Comparison of ENCODE assay signal across 8 mouse cellular contexts in genomic region chr3:67463001-67463400, GRCm38 (mm10). TPM values are rescaled to one million over a fixed set of nuclear protein-coding genes. Genes with fewer than 3 reads are reported as not detected.
DNase-seq lines count a peak whose midpoint lies in the region; ATAC-seq and TF ChIP-seq lines count a peak whose summit lies in the region.

No protein-coding gene starts in this region.

- H3K4me2 ChIP-seq in hindbrain, embryonic 14.5 days (replicated peaks): peak overlapping the region; percentile 85
- peak overlapping the region; percentile 88 for H3K4me2 ChIP-seq in midbrain, embryonic 12.5 days (replicated peaks)

- TF ChIP-seq CTCF in liver, adult 2 months (IDR thresholded peaks at IDR 0.05; ENCODE audit: low read depth, low read length): no peak

- peak overlapping the region; percentile 67; the same call in 1 of the 2 replicates for H3K9ac ChIP-seq in liver, adult 2 months (ENCODE audit: low read depth, low read length)
- peak overlapping the region; percentile 76 for H3K9ac ChIP-seq in hindbrain, embryonic 14.5 days
- peak overlapping the region; percentile 79 for H3K9ac ChIP-seq in midbrain, embryonic 12.5 days (replicated peaks)

- H3K27ac ChIP-seq in liver, adult 2 months (replicated peaks; ENCODE audit: insufficient read depth, low read depth, low read length): no peak overlapping the region
- 0 out of 2 replicates have a peak overlapping the region, but pooled peaks have one; percentile 21 for H3K27ac ChIP-seq in brown adipose tissue, adult 24 weeks (replicated peaks; ENCODE audit: low read depth, low read length)
- H3K27ac ChIP-seq in hindbrain, embryonic 14.5 days: peak overlapping the region; percentile 75
- H3K27ac ChIP-seq in midbrain, embryonic 12.5 days (replicated peaks): peak overlapping the region; percentile 58

- H3K36me3 ChIP-seq in liver, adult 2 months (ENCODE audit: control insufficient read depth, insufficient read depth, low read length): peaks cover 32% of the 10 kb centered on the region
- peaks cover 37% of the 10 kb centered on the region for H3K36me3 ChIP-seq in hindbrain, embryonic 14.5 days (replicated peaks; ENCODE audit: control insufficient read depth, insufficient read depth)
- peaks cover 21% of the 10 kb centered on the region for H3K36me3 ChIP-seq in midbrain, embryonic 12.5 days

- peak overlapping the region; percentile 94 for H3K4me3 ChIP-seq in liver, adult 2 months (ENCODE audit: insufficient read depth, low read depth, low read length)
- peak overlapping the region; percentile 77 for H3K4me3 ChIP-seq in brown adipose tissue, adult 24 weeks (ENCODE audit: insufficient read depth, low read depth, low read length)
- H3K4me3 ChIP-seq in hindbrain, embryonic 14.5 days (replicated peaks; ENCODE audit: low read length): peak overlapping the region; percentile 53
- peak overlapping the region; percentile 66 for H3K4me3 ChIP-seq in midbrain, embryonic 12.5 days

- no peaks in the 10 kb centered on the region for H3K9me3 ChIP-seq in hindbrain, embryonic 14.5 days (ENCODE audit: control insufficient read depth, low read length)
- no peaks in the 10 kb centered on the region for H3K9me3 ChIP-seq in midbrain, embryonic 12.5 days

- WGBS in liver, adult 2 months: 51% methylated on average over 12 of the region's 12 CpGs
- WGBS in hindbrain, embryonic 14.5 days: 5% methylated on average over 12 of the region's 12 CpGs
- WGBS in midbrain, embryonic 12.5 days: 4% methylated on average over 12 of the region's 12 CpGs

- H3K27me3 ChIP-seq in liver, adult 2 months (ENCODE audit: control insufficient read depth, insufficient read depth, low read length): no peaks in the 10 kb centered on the region
- H3K27me3 ChIP-seq in hindbrain, embryonic 14.5 days (ENCODE audit: control insufficient read depth, insufficient read depth, low read length): no peaks in the 10 kb centered on the region
- no peaks in the 10 kb centered on the region for H3K27me3 ChIP-seq in midbrain, embryonic 12.5 days

- ATAC-seq in hindbrain, embryonic 14.5 days (ENCODE audit: low FRiP score): no peak
- no peak; the same call in 1 of the 2 replicates for ATAC-seq in midbrain, embryonic 12.5 days (ENCODE audit: low FRiP score, low read depth)

- no peak for TF ChIP-seq POLR2A in liver, adult 2 months (IDR thresholded peaks at IDR 0.05; ENCODE audit: extremely low read depth, insufficient read depth, low read length)

- no peaks in the 10 kb centered on the region for H3K79me2 ChIP-seq in liver, adult 2 months (ENCODE audit: control insufficient read depth, insufficient read depth, low read length)

- H3K4me1 ChIP-seq in liver, adult 2 months (ENCODE audit: control insufficient read depth, insufficient read depth, low read length): 0 out of 2 replicates have a peak, but pooled peaks cover 3% of the 10 kb centered on the region
- H3K4me1 ChIP-seq in brown adipose tissue, adult 24 weeks (ENCODE audit: control insufficient read depth, insufficient read depth, insufficient read length, low read length): peaks cover 3% of the 10 kb centered on the region; the same call in 1 of the 2 replicates
- H3K4me1 ChIP-seq in hindbrain, embryonic 14.5 days (replicated peaks; ENCODE audit: control insufficient read depth, insufficient read depth, low read length): peaks cover 11% of the 10 kb centered on the region; the same call in 1 of the 2 replicates
- H3K4me1 ChIP-seq in midbrain, embryonic 12.5 days: peaks cover 26% of the 10 kb centered on the region

- no peak for DNase-seq in liver, adult 2 months (ENCODE audit: extremely low read depth, low read depth, low spot score)
- no peak for DNase-seq in liver
- DNase-seq in hindbrain, embryonic 14.5 days (ENCODE audit: low spot score): no peak
- no peak for DNase-seq in gastrocnemius, adult 18-20 months (ENCODE audit: low spot score)
- no peak for DNase-seq in cerebellum, adult 11 months
- no peak for DNase-seq in spleen, postnatal 14 days (ENCODE audit: low spot score in 2 of 2)

RNA-seq across cellular contexts. Expression of gene Lxn, which starts 0.7 kb away (rescaled TPM):
- 0.09 and 0.74 TPM in 2 replicates for total RNA-seq in liver, adult 2 months (2014; rRNA removed)
- 2.8 TPM in 2 replicates for polyA plus RNA-seq in liver, adult 2 months (2012; rRNA removed)
- polyA plus RNA-seq in brown adipose tissue, adult 24 weeks (2012; ENCODE audit: insufficient read depth, insufficient read length, missing spikeins): 3.3 and 5.4 TPM in 2 replicates
- 195 and 204 TPM in 2 replicates for polyA plus RNA-seq in hindbrain, embryonic 14.5 days (2014; fragmentation: Nextera tagmentation; extraction: Ambion mirVana)
- 88.8 and 93.2 TPM in 2 replicates for polyA plus RNA-seq in midbrain, embryonic 12.5 days (2016; fragmentation: Nextera tagmentation; extraction: Ambion mirVana)
- total RNA-seq in gastrocnemius, adult 18-20 months (2021): 1 to 10 TPM in 1 of 2 experiments, under 1 TPM in 1; 0.84 to 1.4 TPM

RNA-seq across cellular contexts. Expression of gene Gfm1, which starts 33.1 kb away (rescaled TPM):
- total RNA-seq in liver, adult 2 months (2014; rRNA removed): 44.2 and 60.9 TPM in 2 replicates
- 32.6 and 34.0 TPM in 2 replicates for polyA plus RNA-seq in liver, adult 2 months (2012; rRNA removed)
- 158 and 167 TPM in 2 replicates for polyA plus RNA-seq in brown adipose tissue, adult 24 weeks (2012; ENCODE audit: insufficient read depth, insufficient read length, missing spikeins)
- 34.3 and 35.6 TPM in 2 replicates for polyA plus RNA-seq in hindbrain, embryonic 14.5 days (2014; fragmentation: Nextera tagmentation; extraction: Ambion mirVana)
- 42.4 and 44.0 TPM in 2 replicates for polyA plus RNA-seq in midbrain, embryonic 12.5 days (2016; fragmentation: Nextera tagmentation; extraction: Ambion mirVana)
- 100 to 1,000 TPM; 105 to 108 TPM for total RNA-seq in gastrocnemius, adult 18-20 months (2021)

RNA-seq across cellular contexts. Expression of gene Rarres1, which starts 52.3 kb away (rescaled TPM):
- total RNA-seq in liver, adult 2 months (2014; rRNA removed): 22.8 and 62.7 TPM in 2 replicates
- 31.1 and 47.9 TPM in 2 replicates for polyA plus RNA-seq in liver, adult 2 months (2012; rRNA removed)
- polyA plus RNA-seq in brown adipose tissue, adult 24 weeks (2012; ENCODE audit: insufficient read depth, insufficient read length, missing spikeins): 2.3 TPM in 1 of 2 replicates, not detected in the other
- 2.1 and 2.4 TPM in 2 replicates for polyA plus RNA-seq in hindbrain, embryonic 14.5 days (2014; fragmentation: Nextera tagmentation; extraction: Ambion mirVana)
- polyA plus RNA-seq in midbrain, embryonic 12.5 days (2016; fragmentation: Nextera tagmentation; extraction: Ambion mirVana): 0.86 and 1.1 TPM in 2 replicates
- total RNA-seq in gastrocnemius, adult 18-20 months (2021): under 1 TPM; 0.50 to 0.57 TPM

Comparison
In these comparisons a context has a peak if more than half of its experiments do, and no peak if none do; other contexts are left out.
1. RNA of gene Lxn, which starts 0.7 kb away (polyA plus RNA-seq): 195 to 204 TPM in hindbrain, embryonic 14.5 days and 88.8 to 93.2 TPM in midbrain, embryonic 12.5 days; 3.3 to 5.4 TPM in brown adipose tissue, adult 24 weeks and 2.8 TPM in liver, adult 2 months; every median in the first group is over 10 times any median in the second.
2. Peak in every context shown above with its lines, with median percentiles within 50 percentile points of each other: H3K4me3 ChIP-seq and H3K9ac ChIP-seq.